Comparison of ENCODE assay signal across 24 mouse cellular contexts in genomic region chr8:47663201-47663600, GRCm38 (mm10). TPM values are rescaled to one million over a fixed set of nuclear protein-coding genes. Genes with fewer than 3 reads are reported as not detected.
DNase-seq lines count a peak whose midpoint lies in the region; ATAC-seq and TF ChIP-seq lines count a peak whose summit lies in the region.
"Had no signal": no experiment of that assay in that cellular context is flagged by ENCODE, and none has a peak within 500 bp of the region (broad histone marks: within the 10 kb centered on the region; RNA-seq: fewer than 3 reads in every experiment).

No protein-coding gene starts in this region.

- peak; percentile 35 for DNase-seq in kidney, postnatal 14 days
- peak; percentile 22 for DNase-seq in lung, postnatal 14 days
- no peak for DNase-seq in right cerebral cortex, adult 18-20 months
- DNase-seq: adrenal gland, postnatal 25 days; cerebellum, adult 11 months; cerebellum, postnatal 14 days; embryo, embryonic 11 days; liver, postnatal 0 days; midbrain, embryonic 14.5 days; right cerebral cortex, postnatal 14 days; spleen, adult 18-20 months had no signal

- no peak for TF ChIP-seq POLR2A in ES-Bruce4 (IDR thresholded peaks at IDR 0.05; ENCODE audit: insufficient read depth, low read length)

- no peaks in the 10 kb centered on the region for H3K4me1 ChIP-seq in intestine, embryonic 16.5 days (ENCODE audit: control insufficient read depth, insufficient read depth, low read length)
- no peaks in the 10 kb centered on the region for H3K4me1 ChIP-seq in intestine, embryonic 15.5 days (replicated peaks)
- H3K4me1 ChIP-seq in ES-Bruce4 (ENCODE audit: control insufficient read depth, insufficient read depth, low read length), result no peaks in the 10 kb centered on the region
- H3K4me1 ChIP-seq: forebrain, embryonic 15.5 days; heart, embryonic 13.5 days; limb, embryonic 10.5 days had no signal

- no peak overlapping the region for H3K4me2 ChIP-seq in intestine, embryonic 16.5 days (ENCODE audit: low read depth, low read length)
- no peak overlapping the region for H3K4me2 ChIP-seq in intestine, embryonic 15.5 days (replicated peaks)
- H3K4me2 ChIP-seq: forebrain, embryonic 15.5 days; heart, embryonic 13.5 days; hindbrain, embryonic 14.5 days had no signal

- no peaks in the 10 kb centered on the region for H3K9me3 ChIP-seq in intestine, embryonic 16.5 days (ENCODE audit: control insufficient read depth, low read length)
- H3K9me3 ChIP-seq in intestine, embryonic 15.5 days, result no peaks in the 10 kb centered on the region
- no peaks in the 10 kb centered on the region for H3K9me3 ChIP-seq in ES-Bruce4 (replicated peaks; ENCODE audit: control insufficient read depth, insufficient read depth, low read length, poor library complexity, severe bottlenecking)
- H3K9me3 ChIP-seq: forebrain, embryonic 15.5 days; G1E; heart, embryonic 13.5 days; limb, embryonic 10.5 days; megakaryocyte, embryonic 14.5 days had no signal

- no peak overlapping the region for H3K4me3 ChIP-seq in intestine, embryonic 16.5 days (ENCODE audit: low read length)
- no peak overlapping the region for H3K4me3 ChIP-seq in intestine, embryonic 15.5 days (replicated peaks)
- no peak overlapping the region for H3K4me3 ChIP-seq in ES-Bruce4 (ENCODE audit: low read depth, low read length)
- H3K4me3 ChIP-seq: forebrain, embryonic 15.5 days; heart, embryonic 13.5 days; limb, embryonic 10.5 days; megakaryocyte, embryonic 14.5 days; myocyte had no signal

- no peaks in the 10 kb centered on the region for H3K27me3 ChIP-seq in intestine, embryonic 16.5 days (replicated peaks; ENCODE audit: control insufficient read depth, insufficient read depth, low read length)
- H3K27me3 ChIP-seq in intestine, embryonic 15.5 days (replicated peaks), result no peaks in the 10 kb centered on the region
- no peaks in the 10 kb centered on the region for H3K27me3 ChIP-seq in ES-Bruce4 (ENCODE audit: control insufficient read depth, insufficient read depth, low read length, poor library complexity, severe bottlenecking)
- H3K27me3 ChIP-seq: forebrain, embryonic 15.5 days; heart, embryonic 13.5 days; megakaryocyte, embryonic 14.5 days had no signal

- H3K27ac ChIP-seq in intestine, embryonic 16.5 days (ENCODE audit: low read length), result no peak overlapping the region
- no peak overlapping the region for H3K27ac ChIP-seq in intestine, embryonic 15.5 days
- no peak overlapping the region for H3K27ac ChIP-seq in ES-Bruce4 (ENCODE audit: insufficient read depth, low read length)
- H3K27ac ChIP-seq: forebrain, embryonic 15.5 days; heart, embryonic 13.5 days; hindbrain, embryonic 14.5 days; limb, embryonic 10.5 days had no signal

- no peak overlapping the region for H3K9ac ChIP-seq in intestine, embryonic 16.5 days (ENCODE audit: low read depth, low read length)
- H3K9ac ChIP-seq in intestine, embryonic 15.5 days, result no peak overlapping the region
- no peak overlapping the region for H3K9ac ChIP-seq in ES-Bruce4 (ENCODE audit: low read depth, poor library complexity, severe bottlenecking)
- H3K9ac ChIP-seq: forebrain, embryonic 15.5 days; heart, embryonic 13.5 days; hindbrain, embryonic 14.5 days; liver, postnatal 0 days had no signal

- H3K36me3 ChIP-seq in intestine, embryonic 16.5 days (ENCODE audit: control insufficient read depth, insufficient read depth, low read length), result 0 out of 2 replicates have a peak, but pooled peaks cover 2% of the 10 kb centered on the region
- H3K36me3 ChIP-seq in intestine, embryonic 15.5 days, result no peaks in the 10 kb centered on the region
- peaks cover 6% of the 10 kb centered on the region for H3K36me3 ChIP-seq in ES-Bruce4 (ENCODE audit: control insufficient read depth, insufficient read depth, low read length, poor library complexity, severe bottlenecking)

- WGBS in intestine, embryonic 16.5 days, result 76% methylated on average over 5 of the region's 5 CpGs
- 79% methylated on average over 5 of the region's 5 CpGs for WGBS in intestine, embryonic 15.5 days

- ATAC-seq in intestine, embryonic 16.5 days, result peak; percentile 64
- no peak for ATAC-seq in intestine, embryonic 15.5 days
- ATAC-seq in frontal cortex, adult (ENCODE audit: low TSS enrichment), result no peak
- ATAC-seq: activated CD4-positive, CD25-positive, alpha-beta regulatory T cell, adult 4 months; CD4-positive, CD25-positive, alpha-beta regulatory T cell, adult 4 months; forebrain, embryonic 15.5 days; liver, postnatal 0 days had no signal

- no peak for TF ChIP-seq CTCF in ES-Bruce4 (IDR thresholded peaks at IDR 0.05; ENCODE audit: low read depth, low read length)

- TF ChIP-seq EP300 in ES-Bruce4 (IDR thresholded peaks at IDR 0.05; ENCODE audit: insufficient read depth, low read depth, low read length), result 0 out of 2 replicates have a peak, but pooled peaks have one; percentile 10

RNA-seq across cellular contexts. Expression of gene Ing2, which starts 12.2 kb away (rescaled TPM):
- 10.4 and 10.8 TPM in 2 replicates for polyA plus RNA-seq in intestine, embryonic 16.5 days (2015; fragmentation: Nextera tagmentation; extraction: Ambion mirVana)
- 12.1 and 15.8 TPM in 2 replicates for polyA plus RNA-seq in intestine, embryonic 15.5 days (2015; fragmentation: Nextera tagmentation; extraction: Ambion mirVana)
- polyA plus RNA-seq in ES-Bruce4 (2011; ENCODE audit: insufficient read depth, insufficient read length, low read depth, missing spikeins), result 25.3 and 31.4 TPM in 2 replicates

RNA-seq across cellular contexts. Expression of gene Cdkn2aip, which starts 50.5 kb away (rescaled TPM):
- 20.0 and 21.0 TPM in 2 replicates for polyA plus RNA-seq in intestine, embryonic 16.5 days (2015; fragmentation: Nextera tagmentation; extraction: Ambion mirVana)
- polyA plus RNA-seq in intestine, embryonic 15.5 days (2015; fragmentation: Nextera tagmentation; extraction: Ambion mirVana), result 21.7 and 24.1 TPM in 2 replicates
- 12.0 and 12.2 TPM in 2 replicates for polyA plus RNA-seq in ES-Bruce4 (2011; ENCODE audit: insufficient read depth, insufficient read length, low read depth, missing spikeins)
